Mouse (Mus musculus) bone marrow macrophage, adult 2 months (primary cell): ENCODE data around the gene Lgi4.

ENCODE experiments used
- CTCF ChIP-seq: IDR thresholded peaks from 2 replicates; pipeline ENCODE4 v1.5.1; 2012; ENCODE audit warnings: low read depth, mild to moderate bottlenecking, low read length, moderate library complexity
- POLR2A ChIP-seq: IDR thresholded peaks from 2 replicates; pipeline ENCODE4 v1.6.1; 2012; ENCODE audit warnings: mild to moderate bottlenecking, low read depth, low read length, borderline replicate concordance

DNA sequence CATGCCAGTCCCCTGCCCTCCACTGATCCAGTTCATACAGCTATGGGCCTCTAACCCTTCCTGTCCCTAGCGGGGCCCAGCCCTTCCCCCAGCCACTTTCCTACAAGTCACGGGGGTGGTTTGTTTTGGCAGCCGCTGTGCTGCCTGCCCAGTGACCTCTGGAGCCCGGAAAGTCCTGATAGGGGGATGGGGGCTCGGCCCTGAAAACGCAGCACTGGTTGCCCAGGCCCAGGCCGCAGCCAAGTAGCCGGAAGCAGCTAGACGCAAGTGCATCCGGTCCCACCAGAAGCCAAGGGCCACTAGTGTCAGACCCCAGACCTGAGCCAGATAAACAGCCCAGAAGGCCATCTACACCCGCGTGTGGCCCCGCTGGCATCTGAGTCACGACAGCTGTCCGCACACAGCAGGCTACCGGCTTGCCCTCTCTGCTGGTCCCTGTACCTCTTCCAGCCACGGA lies 56.5 kb downstream of the Lgi4 start:
- TF ChIP-seq POLR2A = no peak
- no peak for TF ChIP-seq CTCF
